Mouse (Mus musculus): ENCODE results near the gene Rcn3.
A peak's percentile ranks its signal among the peaks of the same experiment; 100 is the strongest.

DNA sequence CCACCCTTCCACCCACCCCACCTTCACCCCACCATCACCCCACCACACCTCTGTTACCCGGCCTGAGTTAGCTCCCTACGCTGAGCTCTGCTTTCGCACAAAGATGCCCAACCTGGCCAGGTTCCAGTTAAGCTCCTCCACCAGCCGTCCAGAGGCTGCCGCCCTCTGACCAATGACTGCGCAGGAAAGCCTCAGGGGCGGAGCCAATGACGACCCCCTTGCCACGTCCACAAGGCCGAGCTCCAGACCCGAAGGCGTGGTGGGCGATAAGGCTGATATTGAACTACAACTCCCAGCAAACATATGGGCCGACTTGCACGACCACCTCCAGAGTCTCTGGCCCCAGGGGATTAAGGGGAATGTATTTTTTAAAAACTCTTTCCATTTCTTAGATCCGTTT lies at the start of gene Rcn3:
- TF ChIP-seq POLR2A (IDR thresholded peaks at IDR 0.05; ENCODE audit: insufficient read depth, low read depth, low read length) (peak; percentile 72; the same call in 1 of the 2 replicates), EP300 (IDR thresholded peaks at IDR 0.05; ENCODE audit: insufficient read depth, low read depth, low read length) (0 out of 2 replicates have a peak, but pooled peaks have one; percentile 17), CTCF (IDR thresholded peaks at IDR 0.05) (no peak)

All from heart, adult 2 months (tissue).